Mouse (Mus musculus) cerebellum, adult 2 months (tissue): ENCODE measurements around the gene Syce3.

Source experiments
- CTCF ChIP-seq: fragments of 200-500 bp; IDR thresholded peaks from 2 replicates; pipeline ENCODE4 v1.5.1; 2011; ENCODE audit warnings: low read depth, mild to moderate bottlenecking, control low read depth, low read length, moderate library complexity, borderline replicate concordance; ENCODE audit not compliant: insufficient read depth
- POLR2A ChIP-seq: fragments of 200-500 bp; IDR thresholded peaks from 2 replicates; pipeline ENCODE4 v1.6.1; 2011; ENCODE audit warnings: low read length, control low read depth, borderline replicate concordance; ENCODE audit not compliant: insufficient read depth

GRCm38 (mm10) chr15:89374340-89374739, 36.0 kb downstream of the Syce3 start:
- TF ChIP-seq CTCF (no peak), POLR2A (no peak)
